Mouse (Mus musculus) skeletal muscle tissue, postnatal 0 days (tissue): Measurements from ENCODE around the gene Ppp6r2. TPM values are rescaled to one million over a fixed set of nuclear protein-coding genes. Genes with fewer than 3 reads are reported as not detected.

Source experiments
- microRNA-seq, 2 experiments: library from miRNA; unstranded; fragments of <30 nt; microRNA quantifications; one replicate each; pipeline ENCODE4; 2016
- polyA plus RNA-seq: library from polyadenylated mRNA; unstranded; fragments of >200 nt; fragmentation: Nextera tagmentation; extraction: Ambion mirVana; gene quantifications from 2 replicates; pipeline ENCODE4 v1.2.1, GENCODE M21; 2015

Ppp6r2 gene
- 27.4 and 27.8 TPM in 2 replicates for polyA plus RNA-seq

DNA sequence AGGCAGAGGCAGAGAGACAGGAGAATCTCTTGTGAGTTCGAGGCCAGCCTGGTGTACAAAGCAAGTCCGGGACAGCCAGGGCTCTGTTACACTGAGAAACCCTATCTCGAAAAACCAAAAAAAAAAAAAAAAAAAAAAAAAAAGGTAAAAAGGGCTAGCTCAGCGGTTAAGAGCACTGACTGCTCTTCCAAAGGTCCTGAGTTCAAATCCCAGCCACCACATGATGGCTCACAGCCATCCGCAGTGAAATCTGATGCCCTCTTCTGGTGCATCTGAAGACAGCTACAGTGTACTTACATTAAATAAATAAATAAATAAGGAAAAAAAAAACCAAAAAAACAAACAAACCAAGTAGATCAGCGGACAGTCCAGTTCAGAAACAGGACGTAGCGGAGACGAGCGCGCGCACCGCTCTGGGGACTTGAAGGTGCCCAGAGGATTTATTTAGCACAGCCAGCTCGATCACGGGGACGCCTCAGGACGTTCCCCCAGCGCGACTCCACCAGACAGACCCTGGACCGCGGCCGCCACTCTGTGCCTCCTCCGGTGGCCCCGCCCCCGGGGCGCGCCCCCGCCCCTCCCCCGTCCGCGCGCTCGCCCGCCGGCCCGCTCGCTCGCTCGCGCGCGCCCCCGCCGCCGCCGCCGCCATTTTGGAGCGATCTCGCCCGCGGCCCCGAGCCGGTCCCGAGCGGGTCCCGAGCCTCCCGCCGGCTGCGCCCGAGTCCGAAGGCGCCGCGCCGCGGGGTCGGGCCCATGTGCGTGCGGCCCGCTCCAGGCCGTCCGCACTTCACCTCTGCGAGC lies at the start of gene Ppp6r2:
Ppp6r2 (plus strand) TSS at position 639 of the 801 bp plus-strand sequence.

DNA sequence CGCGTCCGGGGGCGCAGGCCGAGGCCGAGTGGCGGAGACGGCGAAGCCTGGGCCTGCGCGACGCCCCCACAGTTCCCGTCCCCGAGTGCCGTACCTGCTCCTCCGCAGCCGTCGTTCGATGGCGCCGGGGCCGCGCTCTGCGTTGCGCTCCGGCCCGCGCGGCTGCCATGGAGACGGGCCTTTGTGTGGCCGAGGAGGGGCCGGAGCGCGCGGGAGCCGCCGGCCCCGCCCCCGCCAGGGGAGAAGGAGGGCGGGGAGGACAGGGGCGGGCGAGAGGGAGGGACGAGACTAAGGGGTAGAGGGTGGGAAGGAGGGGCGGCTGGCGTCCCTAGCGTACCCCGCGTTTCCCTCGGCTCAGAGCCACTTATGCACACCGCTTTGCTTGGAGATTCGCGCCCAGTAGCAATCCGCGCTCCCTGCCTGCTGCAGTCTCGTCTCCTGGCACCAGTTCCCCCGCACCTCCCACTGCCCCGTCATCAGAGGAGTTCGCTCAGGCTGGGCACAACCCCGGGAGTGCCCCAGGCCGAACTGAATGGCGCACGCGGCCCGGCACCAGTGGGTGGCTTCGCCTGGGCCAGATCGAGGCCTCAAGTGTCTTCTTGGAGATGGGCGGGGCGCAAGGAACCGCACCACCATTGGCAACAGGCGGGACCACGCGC lies 30.7 kb upstream of the Ppp6r2 start, which contains the start of gene Plxnb2:
Plxnb2 (minus strand) TSS at position 218 of the 659 bp plus-strand sequence.

DNA sequence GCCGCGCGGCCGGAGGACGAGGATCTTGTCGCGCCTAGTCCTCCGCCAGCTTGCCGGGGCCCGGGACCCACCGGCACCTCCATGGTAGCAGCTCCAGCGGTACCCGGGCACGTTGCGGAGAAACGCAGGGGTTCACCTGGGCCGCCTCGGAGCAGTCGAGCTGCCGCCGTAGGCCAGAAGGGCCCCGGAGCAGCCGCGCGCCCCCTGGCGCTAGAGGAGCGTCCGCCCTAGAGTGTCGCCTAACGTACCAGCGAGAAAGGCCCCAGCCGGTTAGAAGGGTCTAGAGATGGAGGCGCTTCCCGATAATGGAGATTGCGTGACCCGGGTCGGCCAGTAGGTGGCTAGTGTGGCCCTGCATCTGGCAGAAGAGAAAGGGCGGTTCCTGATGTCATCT lies 15.0 kb upstream of the Ppp6r2 start, which contains the start of gene Dennd6b:
Dennd6b (minus strand) TSS at position 184 of the 394 bp plus-strand sequence.

DNA sequence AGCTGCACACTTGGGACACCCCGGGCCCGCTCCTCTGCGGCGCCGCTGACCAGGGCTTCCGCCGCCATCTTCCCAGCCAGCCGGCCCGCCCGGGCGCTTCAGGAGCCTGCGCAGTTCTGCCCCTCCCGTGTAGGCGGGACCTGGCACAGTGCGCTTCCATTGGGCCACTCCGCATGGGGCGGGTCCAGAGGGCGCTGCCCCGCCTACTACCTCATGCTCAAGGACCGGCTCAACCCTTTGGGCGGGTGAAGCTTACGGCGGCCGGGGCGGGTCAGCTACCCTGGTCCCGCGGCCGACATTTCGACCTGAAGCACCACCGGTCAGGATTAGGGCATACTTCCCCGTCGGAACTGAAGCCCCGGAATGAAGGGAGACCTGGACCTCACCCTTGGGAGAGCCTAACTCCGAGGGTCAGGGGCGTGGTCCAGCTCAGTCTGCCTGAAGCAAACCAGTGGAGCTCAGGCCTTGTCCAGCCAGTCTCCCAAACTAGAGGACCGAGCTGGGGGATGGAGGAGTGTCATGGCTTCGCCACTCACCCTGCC lies 103.9 kb downstream of the Ppp6r2 start, which contains the start of gene Sbf1:
Sbf1 (minus strand) TSS at position 122 of the 542 bp plus-strand sequence.

DNA sequence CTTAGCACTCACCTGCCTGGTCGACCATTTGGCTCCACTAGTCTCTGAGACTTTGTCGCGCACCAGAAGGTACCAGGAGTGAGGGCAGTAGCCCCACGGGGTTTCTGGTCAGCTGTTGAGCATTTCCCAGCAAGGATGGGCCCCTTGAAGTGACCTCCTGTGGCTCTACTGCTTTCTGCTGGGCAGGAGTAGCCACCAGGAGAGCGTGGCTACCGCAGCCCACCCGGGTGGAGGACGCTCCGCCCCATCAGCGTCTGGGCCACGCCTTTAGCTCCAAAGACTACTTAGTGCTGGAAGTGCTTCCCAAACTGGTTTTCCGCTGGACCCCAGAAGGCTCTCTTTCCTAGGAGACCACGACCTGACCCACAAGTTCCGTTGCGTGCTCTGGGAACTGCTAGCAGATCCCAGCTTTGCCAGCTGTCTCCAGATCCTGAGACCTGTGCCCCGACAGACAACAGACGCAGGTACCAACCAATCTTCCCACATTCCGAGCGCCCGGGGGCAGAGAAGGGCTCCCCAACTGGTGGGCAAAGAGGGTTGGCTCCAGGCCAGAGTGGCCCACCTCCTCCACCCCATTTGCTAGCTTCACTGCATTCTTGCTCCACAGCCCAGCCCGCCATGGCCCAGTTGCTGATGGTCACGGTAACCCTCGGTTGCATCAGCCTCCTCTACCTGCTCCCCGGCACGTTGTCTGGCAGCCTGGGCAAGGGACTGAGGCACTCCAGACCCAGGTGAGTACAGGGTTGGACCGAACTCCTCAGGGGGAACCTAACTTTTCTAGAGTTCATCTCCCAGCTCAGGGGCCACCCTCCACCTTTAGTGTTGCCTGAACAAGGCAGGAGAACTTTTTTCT lies 111.5 kb downstream of the Ppp6r2 start, which contains the start of gene Adm2:
Adm2 (plus strand) TSS at position 51 of the 853 bp plus-strand sequence.

DNA sequence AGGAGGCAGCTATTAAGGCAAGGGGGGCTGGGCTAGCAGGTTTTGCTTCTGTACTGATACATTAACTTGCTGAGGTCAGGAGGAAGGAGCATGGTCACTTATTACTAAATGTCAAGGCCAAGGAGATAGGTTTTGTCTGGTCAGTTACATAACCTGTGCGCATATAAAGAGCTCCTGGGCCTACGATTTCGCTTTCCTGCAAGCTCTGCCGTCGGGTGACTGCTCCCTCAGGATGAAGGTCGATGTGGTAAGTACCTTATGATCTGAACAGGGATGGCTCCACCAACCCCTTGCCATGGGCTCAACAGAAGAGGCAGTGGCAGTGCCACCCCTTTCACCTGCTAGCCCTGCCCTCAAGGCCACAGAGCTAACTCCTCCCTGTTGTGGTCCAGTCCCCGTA lies 122.9 kb downstream of the Ppp6r2 start, which contains the start of gene Miox:
Miox (plus strand) TSS at position 128 of the 400 bp plus-strand sequence.

Small RNA genes within 50 kb of the gene (microRNA-seq; reads per million reads assigned to microRNA genes)
- gene Mir6958 (1.9 reads per million in 2 experiments), gene Mir6959 (0 to 0.81 reads per million in 2 experiments), gene Mir7118 (0.10 to 0.21 reads per million in 2 experiments)

Other genes starting within 250 kb of the Ppp6r2 start
- not detected in 2 replicates for gene Mlc1, start 232.5 kb upstream of the Ppp6r2 start, polyA plus RNA-seq
- 0.52 and 0.74 TPM in 2 replicates for gene Mov10l1, start 228.6 kb upstream of the Ppp6r2 start, polyA plus RNA-seq
- 0.18 TPM in 1 of 2 replicates, not detected in the other for gene Panx2, start 151.8 kb upstream of the Ppp6r2 start, polyA plus RNA-seq
- gene Trabd, start 136.4 kb upstream of the Ppp6r2 start, polyA plus RNA-seq = 31.5 and 35.4 TPM in 2 replicates
- gene Selenoo, start 122.5 kb upstream of the Ppp6r2 start, polyA plus RNA-seq = 9.4 and 10.0 TPM in 2 replicates
- 5.1 and 6.6 TPM in 2 replicates for gene Tubgcp6, start 88.4 kb upstream of the Ppp6r2 start, polyA plus RNA-seq
- 8.8 and 10.3 TPM in 2 replicates for gene Hdac10, start 82.9 kb upstream of the Ppp6r2 start, polyA plus RNA-seq
- 44.6 and 44.9 TPM in 2 replicates for gene Mapk12, start 70.8 kb upstream of the Ppp6r2 start, polyA plus RNA-seq
- gene Mapk11, start 61.9 kb upstream of the Ppp6r2 start, polyA plus RNA-seq = 1.2 and 1.5 TPM in 2 replicates
- gene Plxnb2, start 30.8 kb upstream of the Ppp6r2 start, polyA plus RNA-seq = 42.0 and 42.7 TPM in 2 replicates
- gene Dennd6b, start 15.1 kb upstream of the Ppp6r2 start, polyA plus RNA-seq = 14.0 and 17.0 TPM in 2 replicates
- gene Sbf1, start 103.8 kb downstream of the Ppp6r2 start, polyA plus RNA-seq = 23.1 and 26.3 TPM in 2 replicates
- not detected in 2 replicates for gene Adm2, start 111.2 kb downstream of the Ppp6r2 start, polyA plus RNA-seq
- gene Miox, start 122.8 kb downstream of the Ppp6r2 start, polyA plus RNA-seq = not detected in 2 replicates
- 27.3 and 34.7 TPM in 2 replicates for gene Lmf2, start 144.1 kb downstream of the Ppp6r2 start, polyA plus RNA-seq
- 58.0 and 70.8 TPM in 2 replicates for gene Ncaph2, start 144.2 kb downstream of the Ppp6r2 start, polyA plus RNA-seq
- 6.5 and 7.5 TPM in 2 replicates for gene Sco2, start 162.3 kb downstream of the Ppp6r2 start, polyA plus RNA-seq
- gene Tymp, start 165.5 kb downstream of the Ppp6r2 start, polyA plus RNA-seq = 0.96 and 1.4 TPM in 2 replicates
- gene Odf3b, start 167.7 kb downstream of the Ppp6r2 start, polyA plus RNA-seq = 0.61 and 1.2 TPM in 2 replicates
- gene Klhdc7b, start 173.4 kb downstream of the Ppp6r2 start, polyA plus RNA-seq = not detected in 2 replicates
- gene Syce3, start 198.9 kb downstream of the Ppp6r2 start, polyA plus RNA-seq = not detected in 2 replicates
- 150 and 169 TPM in 2 replicates for gene Cpt1b, start 214.3 kb downstream of the Ppp6r2 start, polyA plus RNA-seq
- gene C730034F03Rik, start 218.0 kb downstream of the Ppp6r2 start, polyA plus RNA-seq = 1.7 and 2.0 TPM in 2 replicates
- gene Gm44502, start 218.1 kb downstream of the Ppp6r2 start, polyA plus RNA-seq = 0.17 and 0.41 TPM in 2 replicates
- gene Chkb, start 218.4 kb downstream of the Ppp6r2 start, polyA plus RNA-seq = 71.2 and 83.3 TPM in 2 replicates
- 0.14 and 0.15 TPM in 2 replicates for gene Mapk8ip2, start 242.4 kb downstream of the Ppp6r2 start, polyA plus RNA-seq